Comparison of ENCODE assay signal across 8 mouse cellular contexts in the genomic region with DNA sequence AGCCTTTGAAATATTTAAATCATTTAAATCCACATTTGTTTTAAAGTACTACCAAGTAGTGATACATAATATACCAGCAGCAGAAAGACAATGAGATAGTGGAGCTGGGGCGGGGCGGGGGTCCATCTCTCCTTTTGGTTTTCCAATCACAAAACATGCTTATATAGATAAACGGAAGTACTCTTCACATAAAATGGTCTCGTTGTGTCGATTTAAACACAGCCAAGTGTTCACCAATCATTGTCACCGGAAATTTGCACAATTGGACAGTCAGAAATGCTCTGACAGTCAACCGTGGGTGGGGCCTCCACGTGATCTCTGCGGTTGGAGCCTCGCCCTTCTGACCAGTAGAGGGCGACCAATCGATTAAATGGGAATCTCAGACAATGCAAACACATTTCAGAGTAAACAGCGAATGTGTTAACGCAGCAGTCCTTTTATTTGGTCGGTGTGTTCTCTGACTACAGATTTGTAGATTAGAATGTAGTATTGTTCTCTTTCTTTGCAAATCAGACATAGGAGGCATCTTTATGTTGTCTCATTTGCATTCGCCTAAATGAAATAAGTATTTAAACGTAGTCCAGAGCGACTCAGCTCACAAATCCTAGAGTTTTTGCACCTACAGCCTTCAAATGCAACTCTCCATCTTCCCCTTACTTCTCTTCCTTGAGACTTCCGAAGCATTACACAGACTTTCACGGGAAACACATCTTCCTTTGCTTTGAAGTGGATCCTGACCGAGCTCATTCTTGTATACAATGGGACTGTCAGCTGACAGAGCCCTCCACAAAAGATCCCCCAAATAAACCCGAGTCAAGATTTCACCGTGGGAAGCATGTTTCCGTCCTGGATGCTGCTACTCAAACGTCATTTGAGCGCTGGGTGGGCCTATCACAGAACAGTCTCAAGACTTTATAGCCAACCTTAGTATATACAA. TPM values are rescaled to one million over a fixed set of nuclear protein-coding genes. Genes with fewer than 3 reads are reported as not detected.
DNase-seq lines count a peak whose midpoint lies in the region; ATAC-seq and TF ChIP-seq lines count a peak whose summit lies in the region.

No protein-coding gene starts in this region.

- peak; percentile 90 for TF ChIP-seq CTCF in gastrocnemius, adult 2 months (IDR thresholded peaks at IDR 0.05)
- peak; percentile 90 for TF ChIP-seq CTCF in hindbrain, postnatal 0 days (IDR thresholded peaks at IDR 0.05; ENCODE audit: low read depth)
- peak; percentile 81 for TF ChIP-seq CTCF in left cerebral cortex, adult 2 months (IDR thresholded peaks at IDR 0.05)

- 5% methylated on average over 26 of the region's 26 CpGs for WGBS in hindbrain, postnatal 0 days

- peak overlapping the region; percentile 86 for H3K27ac ChIP-seq in gastrocnemius, adult 2 months
- H3K27ac ChIP-seq in hindbrain, postnatal 0 days, result peak overlapping the region; percentile 94
- peak overlapping the region; percentile 95 for H3K27ac ChIP-seq in left cerebral cortex, adult 2 months

- H3K9me3 ChIP-seq in hindbrain, postnatal 0 days (ENCODE audit: low read length), result no peaks in the 10 kb centered on the region

- intact Hi-C loops in gastrocnemius, adult 2 months (cut with DNase I), result loop anchor here (2.0 kb wide), 1 partner anchor 69 kb away; no protein-coding TSS in a partner anchor
- intact Hi-C loops in left cerebral cortex, adult 2 months (cut with DNase I), result loop anchor here (1.0 to 5.0 kb wide), 5 partner anchors 65 to 559 kb away; no protein-coding TSS in a partner anchor

- H3K9ac ChIP-seq in hindbrain, postnatal 0 days (replicated peaks; ENCODE audit: low read length), result peak overlapping the region; percentile 56

- peak; percentile 75 for ATAC-seq in common myeloid progenitor, adult 5-6 weeks (replicated peaks; ENCODE audit: low read depth, poor library complexity, severe bottlenecking)
- peak; percentile 83 for ATAC-seq in hindbrain, postnatal 0 days
- ATAC-seq in megakaryocyte, adult 5-6 weeks (ENCODE audit: poor library complexity, severe bottlenecking), result peak; percentile 81

- no peaks in the 10 kb centered on the region for H3K27me3 ChIP-seq in hindbrain, postnatal 0 days (ENCODE audit: insufficient read depth, low read length)

- H3K36me3 ChIP-seq in hindbrain, postnatal 0 days (ENCODE audit: insufficient read depth, low read length), result no peaks in the 10 kb centered on the region

- peak overlapping the region; percentile 81 for H3K4me3 ChIP-seq in gastrocnemius, adult 2 months
- peak overlapping the region; percentile 43 for H3K4me3 ChIP-seq in hindbrain, postnatal 0 days (ENCODE audit: low read length)
- peak overlapping the region; percentile 59 for H3K4me3 ChIP-seq in left cerebral cortex, adult 2 months

- H3K4me1 ChIP-seq in hindbrain, postnatal 0 days (ENCODE audit: insufficient read depth, low read length), result peaks cover 12% of the 10 kb centered on the region; the same call in 1 of the 2 replicates

- peak; percentile 92 for DNase-seq in ZHBTc4 (ENCODE audit: low read depth, low spot score)
- DNase-seq in gastrocnemius, adult 2 months, result peak; percentile 88
- peak; percentile 97 for DNase-seq in hindbrain, postnatal 0 days (ENCODE audit: low spot score)
- DNase-seq in left cerebral cortex, adult 2 months (ENCODE audit: extremely low spot score in 1 of 2, low spot score in 2 of 2), result peak; percentile 85 to 88
- peak; percentile 92 for DNase-seq in right cerebral cortex, adult 2 months (ENCODE audit: low spot score in 2 of 2)
- peak; percentile 87 for DNase-seq in urinary bladder, postnatal 14 days (ENCODE audit: low spot score)

- peak overlapping the region; percentile 64 for H3K4me2 ChIP-seq in hindbrain, postnatal 0 days (ENCODE audit: low read depth, low read length)

RNA-seq across cellular contexts. Expression of gene Ccn6, which starts 8.3 kb away (rescaled TPM):
- not detected in 2 replicates for total RNA-seq in common myeloid progenitor, adult 5-6 weeks (2017)
- not detected for total RNA-seq in gastrocnemius, adult 2 months (2021)
- 0.65 and 2.0 TPM in 2 replicates for total RNA-seq in hindbrain, postnatal 0 days (2014; rRNA removed)
- polyA plus RNA-seq in hindbrain, postnatal 0 days (2015; fragmentation: Nextera tagmentation; extraction: Ambion mirVana), result 0.35 and 0.49 TPM in 2 replicates
- total RNA-seq in left cerebral cortex, adult 2 months (2021), result under 1 TPM in 1 of 2 experiments, not detected in 1; 0.57 TPM
- not detected in 2 replicates for total RNA-seq in megakaryocyte, adult 5-6 weeks (2015)
- total RNA-seq in megakaryocyte, adult 5-6 weeks (2017), result not detected in 2 replicates

RNA-seq across cellular contexts. Expression of gene Tube1, which starts 38.1 kb away (rescaled TPM):
- 16.3 and 20.3 TPM in 2 replicates for total RNA-seq in common myeloid progenitor, adult 5-6 weeks (2017)
- under 1 TPM; 0.50 to 0.77 TPM for total RNA-seq in gastrocnemius, adult 2 months (2021)
- 3.3 and 3.8 TPM in 2 replicates for total RNA-seq in hindbrain, postnatal 0 days (2014; rRNA removed)
- 3.6 and 3.7 TPM in 2 replicates for polyA plus RNA-seq in hindbrain, postnatal 0 days (2015; fragmentation: Nextera tagmentation; extraction: Ambion mirVana)
- total RNA-seq in left cerebral cortex, adult 2 months (2021), result 1 to 10 TPM; 2.8 to 3.5 TPM
- total RNA-seq in megakaryocyte, adult 5-6 weeks (2015), result 10.5 and 12.4 TPM in 2 replicates
- total RNA-seq in megakaryocyte, adult 5-6 weeks (2017), result 9.8 and 13.9 TPM in 2 replicates

RNA-seq across cellular contexts. Expression of gene Fam229b, which starts 38.2 kb away (rescaled TPM):
- total RNA-seq in common myeloid progenitor, adult 5-6 weeks (2017), result 1.5 TPM in 1 of 2 replicates, not detected in the other
- total RNA-seq in gastrocnemius, adult 2 months (2021), result 1 to 10 TPM; 4.4 to 4.9 TPM
- 18.0 and 22.8 TPM in 2 replicates for total RNA-seq in hindbrain, postnatal 0 days (2014; rRNA removed)
- polyA plus RNA-seq in hindbrain, postnatal 0 days (2015; fragmentation: Nextera tagmentation; extraction: Ambion mirVana), result 43.8 and 45.9 TPM in 2 replicates
- 10 to 100 TPM; 13.8 to 14.9 TPM for total RNA-seq in left cerebral cortex, adult 2 months (2021)
- total RNA-seq in megakaryocyte, adult 5-6 weeks (2015), result 0.57 and 1.9 TPM in 2 replicates
- not detected in 2 replicates for total RNA-seq in megakaryocyte, adult 5-6 weeks (2017)

Comparison
In these comparisons a context has a peak if more than half of its experiments do, and no peak if none do; other contexts are left out.
1. Peak in every context shown above with its lines: DNase-seq, ATAC-seq, H3K4me3 ChIP-seq and H3K27ac ChIP-seq.